Mouse (Mus musculus): ENCODE measurements around the gene Gm9376. TPM values are rescaled to one million over a fixed set of nuclear protein-coding genes. Genes with fewer than 3 reads are reported as not detected.

Gm9376 gene
- polyA plus RNA-seq, 1 experiment from 2014 or later = not detected

GRCm38 (mm10) chr14:118302606-118303005 is 35.8 kb downstream of the Gm9376 start:
- Histone ChIP-seq H3K9me3 (no peaks in the 10 kb centered on the region), H3K4me3 (no peak overlapping the region), H3K27me3 (replicated peaks; ENCODE audit: low read depth, poor library complexity, severe bottlenecking) (peaks cover 7% of the 10 kb centered on the region), H3K4me1 (peaks cover 3% of the 10 kb centered on the region; the same call in 1 of the 2 replicates), H3K27ac (replicated peaks) (no peak overlapping the region), H3K36me3 (replicated peaks) (no peaks in the 10 kb centered on the region)
- WGBS = 90% methylated on average over 14 of the region's 14 CpGs
- no peak for DNase-seq (ENCODE audit: low spot score)

- no peaks in the 10 kb centered on the region for H3K9me3 ChIP-seq
- H3K27me3 ChIP-seq (replicated peaks; ENCODE audit: low read depth, poor library complexity, severe bottlenecking) = peaks cover 7% of the 10 kb centered on the region
- H3K27ac ChIP-seq (replicated peaks) = no peak overlapping the region
- no peak for DNase-seq (ENCODE audit: low spot score)
- no peaks in the 10 kb centered on the region for H3K36me3 ChIP-seq (replicated peaks)
- H3K4me1 ChIP-seq = peaks cover 3% of the 10 kb centered on the region; the same call in 1 of the 2 replicates
- 83% methylated on average over 9 of the region's 9 CpGs for WGBS
- H3K4me3 ChIP-seq = no peak overlapping the region
Measured at GRCm38 (mm10) chr14:118304560-118304959, 37.8 kb downstream of the Gm9376 start.

GRCm38 (mm10) chr14:118305951-118306350 is 39.2 kb downstream of the Gm9376 start:
- H3K4me1 ChIP-seq = peaks cover 3% of the 10 kb centered on the region; the same call in 1 of the 2 replicates
- H3K36me3 ChIP-seq (replicated peaks) = no peaks in the 10 kb centered on the region
- H3K9me3 ChIP-seq = no peaks in the 10 kb centered on the region
- DNase-seq (ENCODE audit: low spot score) = no peak
- H3K4me3 ChIP-seq = no peak overlapping the region
- H3K27ac ChIP-seq (replicated peaks) = no peak overlapping the region
- peaks cover 4% of the 10 kb centered on the region for H3K27me3 ChIP-seq (replicated peaks; ENCODE audit: low read depth, poor library complexity, severe bottlenecking)
- 82% methylated on average over 9 of the region's 9 CpGs for WGBS

- no peaks in the 10 kb centered on the region for H3K27me3 ChIP-seq (replicated peaks; ENCODE audit: low read depth, poor library complexity, severe bottlenecking)
- no peak overlapping the region for H3K27ac ChIP-seq (replicated peaks)
- H3K36me3 ChIP-seq (replicated peaks) = no peaks in the 10 kb centered on the region
- no peak overlapping the region for H3K4me3 ChIP-seq
- no peak for DNase-seq (ENCODE audit: low spot score)
- no peaks in the 10 kb centered on the region for H3K9me3 ChIP-seq
- H3K4me1 ChIP-seq = peaks cover 3% of the 10 kb centered on the region; the same call in 1 of the 2 replicates
- WGBS = 82% methylated on average over 8 of the region's 8 CpGs
Measured at GRCm38 (mm10) chr14:118307060-118307459, 40.3 kb downstream of the Gm9376 start.

GRCm38 (mm10) chr14:118311703-118312102 is 44.9 kb downstream of the Gm9376 start:
- H3K27ac ChIP-seq (replicated peaks) = no peak overlapping the region
- no peaks in the 10 kb centered on the region for H3K4me1 ChIP-seq
- H3K4me3 ChIP-seq = no peak overlapping the region
- H3K27me3 ChIP-seq (replicated peaks; ENCODE audit: low read depth, poor library complexity, severe bottlenecking) = no peaks in the 10 kb centered on the region
- no peaks in the 10 kb centered on the region for H3K9me3 ChIP-seq
- H3K36me3 ChIP-seq (replicated peaks) = no peaks in the 10 kb centered on the region
- DNase-seq (ENCODE audit: low spot score) = no peak
- WGBS = 92% methylated on average over 8 of the region's 8 CpGs

- Histone ChIP-seq H3K4me1 (0 out of 2 replicates have a peak, but pooled peaks cover 2% of the 10 kb centered on the region), H3K36me3 (replicated peaks) (no peaks in the 10 kb centered on the region), H3K4me3 (no peak overlapping the region), H3K27me3 (replicated peaks; ENCODE audit: low read depth, poor library complexity, severe bottlenecking) (peaks cover 6% of the 10 kb centered on the region), H3K9me3 (no peaks in the 10 kb centered on the region), H3K27ac (replicated peaks) (no peak overlapping the region)
- WGBS = 90% methylated on average over 10 of the region's 10 CpGs
- no peak for DNase-seq (ENCODE audit: low spot score)
Measured at GRCm38 (mm10) chr14:118312664-118313063, 45.9 kb downstream of the Gm9376 start.

- DNase-seq (ENCODE audit: low spot score) = no peak
- 0 out of 2 replicates have a peak, but pooled peaks cover 2% of the 10 kb centered on the region for H3K4me1 ChIP-seq
- H3K27ac ChIP-seq (replicated peaks) = no peak overlapping the region
- no peaks in the 10 kb centered on the region for H3K9me3 ChIP-seq
- H3K27me3 ChIP-seq (replicated peaks; ENCODE audit: low read depth, poor library complexity, severe bottlenecking) = peaks cover 19% of the 10 kb centered on the region
- 90% methylated on average over 3 of the region's 3 CpGs for WGBS
- no peak overlapping the region for H3K4me3 ChIP-seq
- no peaks in the 10 kb centered on the region for H3K36me3 ChIP-seq (replicated peaks)
Measured at GRCm38 (mm10) chr14:118313931-118314330, 47.2 kb downstream of the Gm9376 start.

- H3K27me3 ChIP-seq (replicated peaks; ENCODE audit: low read depth, poor library complexity, severe bottlenecking) = peaks cover 46% of the 10 kb centered on the region
- WGBS = 79% methylated on average over 9 of the region's 9 CpGs
- DNase-seq (ENCODE audit: low spot score) = no peak
Measured at GRCm38 (mm10) chr14:118317260-118317659, 50.5 kb downstream of the Gm9376 start.

More at GRCm38 (mm10) chr14:118317260-118317659, 50.5 kb downstream of the Gm9376 start:
- no peaks in the 10 kb centered on the region for H3K36me3 ChIP-seq (replicated peaks)
- no peak overlapping the region for H3K4me3 ChIP-seq
- H3K4me1 ChIP-seq = peaks cover 7% of the 10 kb centered on the region; the same call in 1 of the 2 replicates
- H3K9me3 ChIP-seq = no peaks in the 10 kb centered on the region
- H3K27ac ChIP-seq (replicated peaks) = no peak overlapping the region

Small RNA genes lying within 50 kb of the gene (microRNA-seq; reads per million reads assigned to microRNA genes)
- gene Mir6241 = not detected

Other genes with a start within 250 kb of the Gm9376 start
- 4.3 and 5.7 TPM in 2 replicates for gene Dct, start 214.7 kb upstream of the Gm9376 start, polyA plus RNA-seq (2016; fragmentation: Nextera tagmentation; extraction: Ambion mirVana)
- gene Tgds, start 134.2 kb upstream of the Gm9376 start, polyA plus RNA-seq (2016; fragmentation: Nextera tagmentation; extraction: Ambion mirVana) = 32.3 and 32.8 TPM in 2 replicates
- gene Gpr180, start 129.8 kb upstream of the Gm9376 start, polyA plus RNA-seq (2016; fragmentation: Nextera tagmentation; extraction: Ambion mirVana) = 40.9 and 44.6 TPM in 2 replicates
- gene Sox21, start 29.9 kb upstream of the Gm9376 start, polyA plus RNA-seq (2016; fragmentation: Nextera tagmentation; extraction: Ambion mirVana) = 2.5 and 3.2 TPM in 2 replicates